Mouse (Mus musculus) C2C12 (cell line): ENCODE measurements at regions not wholly inside any gene's neighbourhood (a gene's known extent, or its start where the extent isn't known, plus 50 kb on each side); places are given as distances from the start of the nearest gene placed in this dataset.
"Not testable (repeated sequence)": the region's sequence is repeated elsewhere in the genome, so short reads cannot be mapped to it uniquely, and the experiment has no call there.

ENCODE experiments used
- H3K27me3 ChIP-seq: one replicate; pipeline ENCODE4 v1.6.1; 2011; ENCODE audit not compliant: control insufficient read depth, insufficient read depth, insufficient read length
- H3K36me3 ChIP-seq: one replicate; pipeline ENCODE4 v1.6.1; 2011; ENCODE audit not compliant: control insufficient read depth, insufficient read depth
- H3K4me3 ChIP-seq: one replicate; pipeline ENCODE4 v1.5.1; 2011; ENCODE audit warnings: mild to moderate bottlenecking, control low read depth; ENCODE audit not compliant: poor library complexity, insufficient read depth, severe bottlenecking
- H3K79me2 ChIP-seq: one replicate; pipeline ENCODE4 v1.6.1; 2011; ENCODE audit not compliant: control insufficient read depth, insufficient read depth
- H3K79me3 ChIP-seq: one replicate; pipeline ENCODE4 v1.6.1; 2011; ENCODE audit warnings: low read depth, control low read depth
- H3ac ChIP-seq: one replicate; pipeline ENCODE3; 2011; ENCODE audit warnings: low read depth; ENCODE audit not compliant: control insufficient read depth, insufficient read length
- CEBPB ChIP-seq: IDR thresholded peaks from one replicate; pipeline ENCODE4 v1.6.1; 2011; ENCODE audit warnings: low read depth, mild to moderate bottlenecking, control low read depth, moderate library complexity
- CTCF ChIP-seq: IDR thresholded peaks from one replicate; pipeline ENCODE4 v1.5.1; 2011; ENCODE audit not compliant: control insufficient read depth, insufficient read depth, insufficient read length
- FOSL1 ChIP-seq: IDR thresholded peaks from one replicate; pipeline ENCODE4 v1.8.0; 2011; ENCODE audit warnings: mild to moderate bottlenecking, low read length; ENCODE audit not compliant: poor library complexity, insufficient read depth, severe bottlenecking
- MAX ChIP-seq: IDR thresholded peaks from one replicate; pipeline ENCODE4 v1.6.1; 2011; ENCODE audit warnings: mild to moderate bottlenecking, control low read depth
- MYOD1 ChIP-seq: IDR thresholded peaks from one replicate; pipeline ENCODE4 v1.6.1; 2011; ENCODE audit warnings: low read depth; ENCODE audit not compliant: control insufficient read depth, insufficient read length
- MYOG ChIP-seq: IDR thresholded peaks from one replicate; pipeline ENCODE4 v1.6.1; 2011; ENCODE audit not compliant: control insufficient read depth, insufficient read length; ENCODE audit errors: extremely low read depth
- USF1 ChIP-seq: IDR thresholded peaks from one replicate; pipeline ENCODE4 v1.6.1; 2011; ENCODE audit warnings: low read depth, mild to moderate bottlenecking, control low read depth, moderate library complexity

GRCm38 (mm10) chr4:8084954-8085639 is 153.7 kb downstream of the Car8 start:
- no peaks in the 10 kb centered on the region for H3K27me3 ChIP-seq
- H3K4me3 ChIP-seq = no peak overlapping the region
- H3K79me3 ChIP-seq = no peaks in the 10 kb centered on the region
- H3K79me2 ChIP-seq = no peaks in the 10 kb centered on the region
- H3K36me3 ChIP-seq = no peaks in the 10 kb centered on the region
- no peak overlapping the region for H3ac ChIP-seq
- TF ChIP-seq CTCF (peak; percentile 45), MYOG (no peak)

GRCm38 (mm10) chr4:8079349-8079748 is 159.5 kb downstream of the Car8 start:
- H3K36me3 ChIP-seq = no peaks in the 10 kb centered on the region
- H3K27me3 ChIP-seq = no peaks in the 10 kb centered on the region
- H3ac ChIP-seq = no peak overlapping the region
- no peak for TF ChIP-seq CTCF
- no peak for TF ChIP-seq MYOD1
- TF ChIP-seq USF1 = no peak
- TF ChIP-seq MYOG = no peak
- no peak for TF ChIP-seq FOSL1
- TF ChIP-seq MAX = no peak
- no peak for TF ChIP-seq CEBPB
- H3K4me3 ChIP-seq = no peak overlapping the region
- H3K79me2 ChIP-seq = no peaks in the 10 kb centered on the region
- no peaks in the 10 kb centered on the region for H3K79me3 ChIP-seq

DNA sequence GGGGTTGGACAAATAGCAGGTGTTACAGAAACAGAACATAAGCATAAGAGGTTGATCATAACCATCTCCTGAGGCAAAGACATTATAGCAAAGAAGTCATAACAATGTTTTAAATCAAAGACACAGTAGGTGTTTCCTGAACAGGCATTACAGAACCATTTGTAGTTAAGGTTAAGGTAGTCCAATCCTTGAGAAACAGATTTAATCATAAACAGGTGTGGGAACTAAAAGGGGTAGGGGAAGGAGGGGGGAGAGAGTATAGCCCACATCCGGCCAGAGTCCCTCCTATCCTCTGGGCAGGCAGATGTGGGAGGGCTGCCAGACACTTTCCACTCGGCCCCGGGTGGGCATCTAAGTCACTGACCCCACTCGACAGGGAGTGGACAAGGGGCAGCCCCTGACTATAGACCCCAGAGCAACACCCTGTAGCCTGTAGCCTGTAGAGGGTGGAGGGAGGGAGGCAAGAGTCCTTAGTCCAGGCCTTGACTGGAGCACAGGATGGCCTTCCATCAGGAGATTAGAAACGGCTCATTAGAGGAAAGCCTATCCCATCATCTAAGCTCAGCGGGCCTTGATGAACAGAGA is 165.8 kb downstream of the Car8 start:
- Histone ChIP-seq H3K79me3 (no peaks in the 10 kb centered on the region), H3K4me3 (no peak overlapping the region), H3K36me3 (no peaks in the 10 kb centered on the region), H3K27me3 (no peaks in the 10 kb centered on the region), H3ac (no peak overlapping the region), H3K79me2 (no peaks in the 10 kb centered on the region)
- TF ChIP-seq MAX (no peak), CTCF (no peak), MYOG (no peak), MYOD1 (no peak), USF1 (no peak), FOSL1 (no peak), CEBPB (no peak)

DNA sequence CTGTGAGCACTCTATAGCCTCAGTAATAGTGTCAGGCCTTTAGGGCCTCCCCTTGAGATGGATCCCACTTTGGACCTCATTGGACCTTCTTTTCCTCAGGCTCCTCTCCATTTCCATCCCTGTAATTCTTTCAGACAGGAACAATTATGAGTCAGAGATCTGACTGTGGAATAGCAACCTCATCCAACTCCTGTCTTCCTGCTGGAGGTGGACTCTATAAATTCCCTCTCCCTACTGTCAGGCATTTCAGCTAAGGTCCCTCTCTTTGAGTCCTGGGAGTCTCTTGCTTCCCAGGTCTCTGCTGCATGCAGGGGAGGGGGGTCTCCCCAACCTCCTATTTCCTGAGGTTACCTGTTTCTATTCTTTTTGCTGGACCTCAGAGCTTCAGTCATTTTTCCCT is 168.1 kb downstream of the Car8 start:
- H3K79me3 ChIP-seq, H3K4me3 ChIP-seq, H3K36me3 ChIP-seq, H3K79me2 ChIP-seq, H3ac ChIP-seq, H3K27me3 ChIP-seq: not testable (repeated sequence)

GRCm38 (mm10) chr4:8068086-8068485 is 170.8 kb downstream of the Car8 start:
- Histone ChIP-seq H3K79me3 (no peaks in the 10 kb centered on the region), H3ac (no peak overlapping the region), H3K36me3 (no peaks in the 10 kb centered on the region), H3K79me2 (no peaks in the 10 kb centered on the region), H3K27me3 (no peaks in the 10 kb centered on the region), H3K4me3 (no peak overlapping the region)
- TF ChIP-seq CEBPB (no peak), MYOD1 (no peak), USF1 (no peak), FOSL1 (no peak), CTCF (no peak), MYOG (no peak), MAX (no peak)

GRCm38 (mm10) chr4:8041776-8042175 is 197.1 kb downstream of the Car8 start:
- no peak overlapping the region for H3K4me3 ChIP-seq
- no peaks in the 10 kb centered on the region for H3K27me3 ChIP-seq
- H3K36me3 ChIP-seq = no peaks in the 10 kb centered on the region
- H3K79me2 ChIP-seq = no peaks in the 10 kb centered on the region
- H3K79me3 ChIP-seq = no peaks in the 10 kb centered on the region
- no peak for TF ChIP-seq MYOD1
- no peak for TF ChIP-seq CTCF
- no peak for TF ChIP-seq MYOG
- no peak for TF ChIP-seq CEBPB
- TF ChIP-seq MAX = no peak
- no peak for TF ChIP-seq FOSL1
- TF ChIP-seq USF1 = no peak
- H3ac ChIP-seq = no peak overlapping the region
